Mouse (Mus musculus) midbrain, embryonic 15.5 days (tissue): ENCODE results near the gene Slc51a. TPM values are rescaled to one million over a fixed set of nuclear protein-coding genes. Genes with fewer than 3 reads are reported as not detected.

Experiments
- ATAC-seq: fragments of 200-750 bp; cut with Nextera tagmentation; replicated peaks from 2 replicates; pipeline ENCODE4 v1.8.0; 2017; ENCODE audit warnings: moderate TSS enrichment
- H3K27ac ChIP-seq: fragments of 300-500 bp; sonication (generic); 2 replicates; pipeline ENCODE4 v1.5.1; 2015; ENCODE audit warnings: mild to moderate bottlenecking, inconsistent platforms
- H3K27me3 ChIP-seq: fragments of 300-500 bp; sonication (generic); replicated peaks from 2 replicates; pipeline ENCODE4 v1.6.1; 2015; ENCODE audit warnings: inconsistent platforms
- H3K36me3 ChIP-seq: fragments of 300-500 bp; sonication (generic); replicated peaks from 2 replicates; pipeline ENCODE4 v1.6.1; 2015; ENCODE audit warnings: inconsistent platforms
- H3K4me1 ChIP-seq: fragments of 300-500 bp; sonication (generic); 2 replicates; pipeline ENCODE4 v1.6.1; 2015; ENCODE audit warnings: inconsistent platforms
- H3K4me2 ChIP-seq: fragments of 300-500 bp; sonication (generic); 2 replicates; pipeline ENCODE4 v1.6.1; 2015; ENCODE audit warnings: inconsistent platforms, mild to moderate bottlenecking, moderate library complexity
- H3K4me3 ChIP-seq: fragments of 300-500 bp; sonication (generic); 2 replicates; pipeline ENCODE4 v1.5.1; 2015; ENCODE audit warnings: mild to moderate bottlenecking, inconsistent platforms
- H3K9ac ChIP-seq: fragments of 300-500 bp; sonication (generic); 2 replicates; pipeline ENCODE4 v1.6.1; 2015; ENCODE audit warnings: mild to moderate bottlenecking, inconsistent platforms
- H3K9me3 ChIP-seq: fragments of 300-500 bp; sonication (generic); 2 replicates; pipeline ENCODE4 v1.6.1; 2016; ENCODE audit warnings: inconsistent platforms
- WGBS: fragments of 180-500 bp; shearing (Covaris S2); methylation state at CpG from one replicate; pipeline ENCODE4 v1.1.7; 2015; ENCODE audit warnings: mixed read lengths; 5-methylcytosine and 5-hydroxymethylcytosine counted together
- polyA plus RNA-seq: library from polyadenylated mRNA; unstranded; fragments of >200 nt; fragmentation: Nextera tagmentation; extraction: Ambion mirVana; gene quantifications from 2 replicates; pipeline ENCODE4 v1.2.1, GENCODE M21; 2015

Slc51a gene
- polyA plus RNA-seq, 1 experiment from 2014 or later = 0.50 TPM

DNA sequence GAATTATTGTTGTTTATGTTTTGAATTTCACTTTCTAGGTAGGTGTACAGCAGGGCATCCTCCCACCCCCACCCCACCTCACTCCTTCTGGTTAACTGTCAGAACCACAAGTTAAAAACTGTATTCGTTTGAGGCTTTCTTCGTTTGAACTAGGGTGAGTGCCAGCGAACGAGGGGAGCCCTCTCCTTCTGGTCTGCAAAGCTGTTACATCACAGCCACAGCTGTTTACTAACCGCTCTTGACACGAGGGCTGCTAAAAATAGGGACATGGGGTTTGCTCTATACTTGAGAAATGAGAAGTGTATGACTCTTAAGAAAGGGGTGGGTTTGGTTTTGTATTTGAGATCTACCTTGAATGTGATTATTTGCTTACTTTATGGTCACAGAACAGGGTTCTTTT, 53.6 kb downstream of the Slc51a start:
- Histone ChIP-seq H3K4me1 (peaks cover 20% of the 10 kb centered on the region), H3K36me3 (no peaks in the 10 kb centered on the region), H3K4me2 (no peak overlapping the region), H3K27me3 (no peaks in the 10 kb centered on the region), H3K27ac (no peak overlapping the region), H3K4me3 (no peak overlapping the region), H3K9ac (no peak overlapping the region), H3K9me3 (no peaks in the 10 kb centered on the region)
- WGBS = 69% methylated on average over 6 of the region's 6 CpGs
- no peak for ATAC-seq

DNA sequence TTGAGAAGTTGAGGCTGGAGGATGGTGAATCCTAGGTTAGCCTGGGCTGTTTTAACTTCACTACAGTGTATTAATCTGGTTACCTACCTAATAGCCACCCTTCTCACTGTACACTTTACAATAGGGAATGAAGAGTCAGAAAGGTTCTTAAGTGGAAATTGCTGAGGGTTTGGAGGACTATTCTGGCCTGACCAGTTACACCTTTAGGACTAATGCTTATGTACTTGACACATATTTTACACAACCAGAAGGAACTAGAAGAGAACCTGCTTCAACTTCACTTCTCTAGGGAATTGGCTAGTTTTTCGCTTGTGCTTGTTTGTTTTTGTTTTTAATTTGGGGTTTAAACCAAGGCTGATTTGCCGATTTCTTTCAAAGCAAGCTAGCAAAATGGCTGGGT, 54.5 kb downstream of the Slc51a start:
- no peak overlapping the region for H3K4me3 ChIP-seq
- 87% methylated on average over 2 of the region's 2 CpGs for WGBS
- H3K36me3 ChIP-seq = no peaks in the 10 kb centered on the region
- ATAC-seq = no peak
- no peaks in the 10 kb centered on the region for H3K9me3 ChIP-seq
- H3K27me3 ChIP-seq = no peaks in the 10 kb centered on the region
- no peak overlapping the region for H3K9ac ChIP-seq
- no peak overlapping the region for H3K27ac ChIP-seq
- H3K4me2 ChIP-seq = no peak overlapping the region
- H3K4me1 ChIP-seq = peaks cover 20% of the 10 kb centered on the region

DNA sequence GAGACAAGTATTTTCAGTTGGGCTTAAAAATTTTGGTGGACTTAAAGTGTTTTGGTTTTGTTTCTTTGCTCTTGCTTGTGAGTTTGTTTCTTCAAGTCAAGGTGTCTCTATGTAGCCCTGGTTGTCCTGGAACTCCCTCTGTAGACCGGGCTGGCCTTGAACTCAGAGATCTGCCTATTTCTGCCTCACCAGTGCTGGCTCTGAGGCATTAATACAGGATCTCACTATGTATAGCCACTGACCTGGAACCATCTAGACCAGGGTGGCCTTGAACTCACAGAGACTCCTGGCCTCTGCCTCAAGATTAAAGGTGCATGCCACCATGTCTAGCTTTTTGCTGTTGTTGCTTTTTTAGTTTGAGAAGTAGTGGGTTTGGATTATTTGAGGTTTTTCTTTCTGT, 55.8 kb downstream of the Slc51a start:
- no peak for ATAC-seq
- H3K4me3 ChIP-seq = peak overlapping the region; percentile 83
- H3K4me1 ChIP-seq = peaks cover 20% of the 10 kb centered on the region
- WGBS = 93% methylated on average over 1 of the region's 1 CpGs
- no peaks in the 10 kb centered on the region for H3K36me3 ChIP-seq
- H3K9me3 ChIP-seq = no peaks in the 10 kb centered on the region
- H3K27me3 ChIP-seq = no peaks in the 10 kb centered on the region
- H3K4me2 ChIP-seq = peak overlapping the region; percentile 84
- no peak overlapping the region for H3K27ac ChIP-seq
- H3K9ac ChIP-seq = no peak overlapping the region

GRCm38 (mm10) chr16:32431047-32431591, 56.6 kb downstream of the Slc51a start:
- ATAC-seq = no peak; the same call in none of the 2 replicates
- WGBS = 2% methylated on average over 28 of the region's 28 CpGs
- peak overlapping the region; percentile 94 for H3K27ac ChIP-seq
- H3K4me1 ChIP-seq = peaks cover 20% of the 10 kb centered on the region
- H3K9me3 ChIP-seq = no peaks in the 10 kb centered on the region
- peak overlapping the region; percentile 84 for H3K4me2 ChIP-seq
- no peaks in the 10 kb centered on the region for H3K27me3 ChIP-seq
- H3K4me3 ChIP-seq = peak overlapping the region; percentile 83
- no peaks in the 10 kb centered on the region for H3K36me3 ChIP-seq
- peak overlapping the region; percentile 75 for H3K9ac ChIP-seq

GRCm38 (mm10) chr16:32430474-32431046, 57.1 kb downstream of the Slc51a start, which contains the start of gene Pcyt1a:
TSS of gene Pcyt1a (plus strand) at chr16:32430921.
- peak within 1 kb of the TSS; percentile 94 for H3K27ac ChIP-seq
- WGBS = under 1% methylated on average over 54 of the region's 54 CpGs
- ATAC-seq = peak; percentile 99

DNA sequence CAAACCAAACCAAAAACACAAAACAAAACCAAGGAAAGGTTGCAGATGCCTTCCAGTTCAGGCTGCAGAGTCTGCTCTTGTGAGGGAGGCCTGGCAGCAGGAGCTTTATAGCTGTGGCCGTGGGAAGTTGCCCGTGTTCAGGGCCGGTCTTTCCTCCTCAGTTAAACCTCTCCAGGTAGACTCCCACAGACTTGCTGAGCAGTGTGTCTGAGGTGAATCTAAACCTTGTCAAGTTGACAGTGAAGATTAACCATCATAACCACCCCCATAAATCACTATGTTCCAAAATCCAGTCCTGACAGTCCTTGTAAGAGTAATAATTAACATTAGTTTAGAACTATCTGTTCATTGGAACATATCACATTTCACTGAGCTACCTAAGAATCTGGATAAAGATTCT, 60.2 kb downstream of the Slc51a start:
- no peak overlapping the region for H3K9ac ChIP-seq
- H3K27ac ChIP-seq = no peak overlapping the region
- 91% methylated on average over 3 of the region's 3 CpGs for WGBS

More at GRCm38 (mm10) chr16:32430474-32431046, 57.1 kb downstream of the Slc51a start, which contains the start of gene Pcyt1a:
- Histone ChIP-seq H3K4me3 (peak within 1 kb of the TSS; percentile 83), H3K4me1 (peaks cover 20% of the 10 kb centered on the region), H3K9me3 (no peaks in the 10 kb centered on the region), H3K36me3 (no peaks in the 10 kb centered on the region), H3K27me3 (no peaks in the 10 kb centered on the region), H3K4me2 (peak within 1 kb of the TSS; percentile 84), H3K9ac (peak within 1 kb of the TSS; percentile 75)

More for the DNA sequence above, 60.2 kb downstream of the Slc51a start:
- ATAC-seq = no peak
- H3K27me3 ChIP-seq = no peaks in the 10 kb centered on the region
- no peak overlapping the region for H3K4me2 ChIP-seq
- no peaks in the 10 kb centered on the region for H3K36me3 ChIP-seq
- no peaks in the 10 kb centered on the region for H3K9me3 ChIP-seq
- no peak overlapping the region for H3K4me3 ChIP-seq
- H3K4me1 ChIP-seq = peaks cover 18% of the 10 kb centered on the region

Other genes with a start within 250 kb of the Slc51a start
- gene Fbxo45, start 240.7 kb downstream of the Slc51a start, polyA plus RNA-seq = 21.1 and 22.6 TPM in 2 replicates
- gene Wdr53, start 240.7 kb downstream of the Slc51a start, polyA plus RNA-seq = 13.7 and 15.6 TPM in 2 replicates
- 0.13 TPM in 1 of 2 replicates, not detected in the other for gene Smco1, start 216.4 kb downstream of the Slc51a start, polyA plus RNA-seq
- gene Rnf168, start 210.4 kb downstream of the Slc51a start, polyA plus RNA-seq = 28.4 and 30.5 TPM in 2 replicates
- 22.0 and 25.7 TPM in 2 replicates for gene Ubxn7, start 155.6 kb downstream of the Slc51a start, polyA plus RNA-seq
- gene Tm4sf19, start 87.4 kb downstream of the Slc51a start, polyA plus RNA-seq = not detected in 2 replicates
- 34.8 and 35.4 TPM in 2 replicates for gene Tctex1d2, start 68.2 kb downstream of the Slc51a start, polyA plus RNA-seq
- 49.8 and 55.1 TPM in 2 replicates for gene Pcyt1a, start 57.0 kb downstream of the Slc51a start, polyA plus RNA-seq
- not detected in 2 replicates for gene Zdhhc19, start 8.4 kb upstream of the Slc51a start, polyA plus RNA-seq
- 33.0 and 35.6 TPM in 2 replicates for gene Tfrc, start 121.0 kb upstream of the Slc51a start, polyA plus RNA-seq
- gene Tnk2, start 156.0 kb upstream of the Slc51a start, polyA plus RNA-seq = 22.0 and 24.2 TPM in 2 replicates
- not detected in 2 replicates for gene Muc4, start 248.0 kb upstream of the Slc51a start, polyA plus RNA-seq